Mouse (Mus musculus): Measurements from ENCODE around the gene Zbed5. TPM values are rescaled to one million over a fixed set of nuclear protein-coding genes. Genes with fewer than 3 reads are reported as not detected.

The Zbed5 gene
- polyA plus RNA-seq, 1 experiment from 2014 or later: 3.7 TPM

DNA sequence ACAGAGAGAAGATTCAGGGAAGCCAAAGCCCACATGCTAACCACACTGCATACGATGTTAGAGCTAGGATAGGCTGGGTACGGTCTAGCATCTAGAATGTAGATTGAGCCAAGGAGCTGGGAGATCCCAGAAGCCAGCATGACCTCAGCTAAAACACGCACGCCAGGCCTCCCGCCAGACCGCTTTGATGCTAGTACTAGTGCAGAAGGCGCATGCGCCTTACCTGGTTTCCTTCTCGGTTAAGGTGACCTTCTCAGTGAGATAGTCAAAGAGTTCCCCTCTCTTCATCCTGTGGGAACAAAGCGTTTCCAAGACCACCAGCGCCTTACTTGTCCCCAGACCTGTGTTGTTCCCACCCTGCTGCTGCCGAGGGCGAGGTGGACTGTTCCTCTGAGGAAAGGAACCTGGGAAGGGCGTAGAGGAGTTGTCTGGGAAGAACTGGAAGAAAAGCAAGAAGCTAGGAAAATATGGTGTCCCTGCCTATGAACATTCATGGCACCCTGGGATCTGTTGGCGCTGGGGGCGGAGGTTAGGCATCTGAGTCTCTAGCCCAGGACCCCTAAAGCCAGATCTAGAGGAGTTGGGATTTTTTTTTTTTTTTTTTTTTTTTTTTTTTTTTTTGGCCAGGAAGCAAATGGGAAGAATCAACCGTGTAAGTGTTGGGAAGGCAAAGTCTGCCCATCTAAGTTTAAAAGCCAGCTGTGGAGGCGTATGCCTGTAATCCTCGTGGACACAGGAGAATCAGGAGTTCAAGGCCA lies 26.1 kb upstream of the Zbed5 start:
- ATAC-seq (ENCODE audit: insufficient read depth, low FRiP score): no peak
- no peaks in the 10 kb centered on the region for H3K27me3 ChIP-seq (ENCODE audit: control insufficient read depth, insufficient read depth, low read length)
- 86% methylated on average over 19 of the region's 19 CpGs for WGBS

DNA sequence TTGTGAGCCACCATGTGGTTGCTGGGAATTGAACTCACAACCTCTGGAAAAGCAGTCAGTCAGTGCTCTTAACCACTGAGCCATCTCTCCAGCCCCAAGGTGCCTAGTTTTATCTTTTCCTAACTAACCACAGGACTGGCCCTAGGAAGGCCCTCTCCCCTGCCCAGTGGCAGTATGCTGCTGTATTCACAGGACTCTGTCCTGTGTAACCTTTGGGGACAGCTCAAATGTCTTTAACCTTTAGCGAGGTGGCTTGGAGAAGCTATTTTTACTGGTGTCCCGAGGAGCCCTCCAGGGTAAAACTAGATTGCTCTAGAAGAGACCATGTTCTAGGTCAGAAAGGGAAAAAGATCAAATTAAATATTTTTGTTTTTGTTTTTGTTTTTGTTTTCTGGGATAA lies 24.3 kb upstream of the Zbed5 start:
- no peaks in the 10 kb centered on the region for H3K4me1 ChIP-seq (ENCODE audit: control insufficient read depth, insufficient read depth, low read length)
- H3K4me3 ChIP-seq (replicated peaks; ENCODE audit: low read length): no peak overlapping the region
- WGBS: 80% methylated on average over 2 of the region's 2 CpGs
- no peak for ATAC-seq (ENCODE audit: insufficient read depth, low FRiP score)
- H3K27ac ChIP-seq (ENCODE audit: low read length): no peak overlapping the region
- H3K27me3 ChIP-seq (ENCODE audit: control insufficient read depth, insufficient read depth, low read length): no peaks in the 10 kb centered on the region
- H3K4me2 ChIP-seq (ENCODE audit: low read depth, low read length): no peak overlapping the region
- no peak overlapping the region for H3K9ac ChIP-seq (ENCODE audit: low read length)
- H3K9me3 ChIP-seq (replicated peaks; ENCODE audit: control insufficient read depth, low read length): no peaks in the 10 kb centered on the region
- no peaks in the 10 kb centered on the region for H3K36me3 ChIP-seq (ENCODE audit: control insufficient read depth, insufficient read depth, low read length)

More for the DNA sequence above, 26.1 kb upstream of the Zbed5 start:
- Histone ChIP-seq H3K27ac (ENCODE audit: low read length) (no peak overlapping the region), H3K4me2 (ENCODE audit: low read depth, low read length) (no peak overlapping the region), H3K4me3 (replicated peaks; ENCODE audit: low read length) (no peak overlapping the region), H3K9ac (ENCODE audit: low read length) (no peak overlapping the region), H3K4me1 (ENCODE audit: control insufficient read depth, insufficient read depth, low read length) (no peaks in the 10 kb centered on the region), H3K9me3 (replicated peaks; ENCODE audit: control insufficient read depth, low read length) (no peaks in the 10 kb centered on the region), H3K36me3 (ENCODE audit: control insufficient read depth, insufficient read depth, low read length) (no peaks in the 10 kb centered on the region)

DNA sequence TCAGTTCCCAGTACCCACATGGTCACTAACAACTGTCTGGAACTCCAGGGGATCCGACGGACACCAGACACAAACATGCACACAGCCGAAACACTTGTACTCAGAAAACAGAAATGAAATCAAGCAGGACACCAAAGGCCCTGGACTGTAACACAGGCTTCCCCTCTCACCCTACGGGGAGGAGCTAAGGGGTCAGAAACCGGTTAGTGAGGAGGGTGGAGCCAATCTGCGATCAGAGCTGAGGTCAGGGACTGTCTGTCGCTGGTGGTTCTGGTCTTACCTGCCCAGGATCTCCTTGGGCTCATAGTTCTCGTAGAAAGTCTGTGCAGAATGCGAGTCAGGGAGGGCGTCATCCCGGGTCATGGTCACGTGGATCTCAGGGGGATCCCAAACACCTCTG lies 21.6 kb upstream of the Zbed5 start:
- H3K9ac ChIP-seq (ENCODE audit: low read length): no peak overlapping the region
- WGBS: 80% methylated on average over 12 of the region's 12 CpGs
- ATAC-seq (ENCODE audit: insufficient read depth, low FRiP score): no peak
- H3K4me1 ChIP-seq (ENCODE audit: control insufficient read depth, insufficient read depth, low read length): no peaks in the 10 kb centered on the region
- no peaks in the 10 kb centered on the region for H3K36me3 ChIP-seq (ENCODE audit: control insufficient read depth, insufficient read depth, low read length)
- H3K27me3 ChIP-seq (ENCODE audit: control insufficient read depth, insufficient read depth, low read length): no peaks in the 10 kb centered on the region
- no peaks in the 10 kb centered on the region for H3K9me3 ChIP-seq (replicated peaks; ENCODE audit: control insufficient read depth, low read length)
- no peak overlapping the region for H3K27ac ChIP-seq (ENCODE audit: low read length)
- no peak overlapping the region for H3K4me2 ChIP-seq (ENCODE audit: low read depth, low read length)
- no peak overlapping the region for H3K4me3 ChIP-seq (replicated peaks; ENCODE audit: low read length)

DNA sequence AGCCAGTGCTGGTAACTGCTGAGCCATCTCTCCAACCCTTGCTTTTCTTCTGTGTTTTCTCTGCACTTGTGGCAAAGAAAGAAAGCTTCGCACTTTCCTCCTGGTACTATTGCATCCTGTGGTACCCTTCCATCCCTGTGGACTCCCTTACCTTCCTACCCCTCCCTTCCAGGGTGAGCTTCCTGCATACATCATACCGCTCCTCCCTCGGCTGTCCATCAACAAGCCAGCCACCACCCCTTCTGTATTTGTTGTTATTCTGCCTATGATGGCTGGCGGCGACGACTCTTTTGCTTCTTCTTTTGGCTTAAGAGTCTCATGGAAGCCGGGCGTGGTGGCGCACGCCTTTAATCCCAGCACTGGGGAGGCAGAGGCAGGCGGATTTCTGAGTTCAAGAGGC lies 20.4 kb upstream of the Zbed5 start:
- no peaks in the 10 kb centered on the region for H3K9me3 ChIP-seq (replicated peaks; ENCODE audit: control insufficient read depth, low read length)
- no peaks in the 10 kb centered on the region for H3K27me3 ChIP-seq (ENCODE audit: control insufficient read depth, insufficient read depth, low read length)
- no peak for ATAC-seq (ENCODE audit: insufficient read depth, low FRiP score)
- no peaks in the 10 kb centered on the region for H3K4me1 ChIP-seq (ENCODE audit: control insufficient read depth, insufficient read depth, low read length)
- H3K9ac ChIP-seq (ENCODE audit: low read length): no peak overlapping the region
- H3K4me3 ChIP-seq (replicated peaks; ENCODE audit: low read length): no peak overlapping the region
- 69% methylated on average over 11 of the region's 11 CpGs for WGBS
- no peak overlapping the region for H3K27ac ChIP-seq (ENCODE audit: low read length)
- H3K36me3 ChIP-seq (ENCODE audit: control insufficient read depth, insufficient read depth, low read length): 0 out of 2 replicates have a peak, but pooled peaks cover under 1% of the 10 kb centered on the region
- no peak overlapping the region for H3K4me2 ChIP-seq (ENCODE audit: low read depth, low read length)

DNA sequence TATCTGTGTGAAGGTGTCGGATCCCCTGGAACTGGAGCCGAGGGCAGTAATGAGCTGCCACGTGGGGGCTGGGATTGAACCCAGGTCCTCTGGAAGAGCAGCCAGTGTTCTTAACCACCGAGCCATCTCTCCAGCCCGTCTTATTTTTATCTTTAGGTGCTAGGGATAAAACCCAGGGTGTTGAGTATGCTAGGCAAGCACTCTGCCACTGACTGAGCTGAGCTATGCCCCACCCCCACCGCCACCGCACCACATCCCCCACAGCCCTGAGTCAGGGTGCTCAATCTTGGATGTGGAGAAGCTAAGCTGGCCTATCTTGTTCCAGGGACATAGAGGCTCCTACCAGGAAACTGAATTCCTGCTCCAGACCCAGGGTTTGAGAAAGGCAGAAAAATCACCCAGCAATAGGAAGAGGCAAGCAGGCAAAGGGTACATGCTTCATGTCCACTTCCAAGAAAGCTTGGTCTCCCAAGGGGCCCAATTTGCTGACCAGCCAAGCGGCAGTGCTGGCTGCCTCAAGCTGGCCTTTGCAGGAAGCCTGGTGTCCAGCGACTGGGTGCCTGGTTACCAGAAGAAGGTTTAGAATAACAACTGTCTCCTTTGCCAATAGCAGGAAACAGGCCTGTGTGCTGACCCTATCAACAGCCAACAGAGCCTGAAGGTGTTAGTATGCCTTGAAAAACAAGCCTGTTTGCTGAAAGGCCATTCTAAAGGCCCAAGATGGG lies 17.6 kb upstream of the Zbed5 start:
- H3K4me3 ChIP-seq (replicated peaks; ENCODE audit: low read length): no peak overlapping the region
- H3K9me3 ChIP-seq (replicated peaks; ENCODE audit: control insufficient read depth, low read length): no peaks in the 10 kb centered on the region
- H3K27me3 ChIP-seq (ENCODE audit: control insufficient read depth, insufficient read depth, low read length): no peaks in the 10 kb centered on the region
- no peaks in the 10 kb centered on the region for H3K4me1 ChIP-seq (ENCODE audit: control insufficient read depth, insufficient read depth, low read length)
- H3K4me2 ChIP-seq (ENCODE audit: low read depth, low read length): no peak overlapping the region
- no peak for ATAC-seq (ENCODE audit: insufficient read depth, low FRiP score)
- H3K9ac ChIP-seq (ENCODE audit: low read length): no peak overlapping the region
- peaks cover 9% of the 10 kb centered on the region; the same call in 1 of the 2 replicates for H3K36me3 ChIP-seq (ENCODE audit: control insufficient read depth, insufficient read depth, low read length)
- WGBS: 67% methylated on average over 9 of the region's 9 CpGs
- H3K27ac ChIP-seq (ENCODE audit: low read length): no peak overlapping the region

DNA sequence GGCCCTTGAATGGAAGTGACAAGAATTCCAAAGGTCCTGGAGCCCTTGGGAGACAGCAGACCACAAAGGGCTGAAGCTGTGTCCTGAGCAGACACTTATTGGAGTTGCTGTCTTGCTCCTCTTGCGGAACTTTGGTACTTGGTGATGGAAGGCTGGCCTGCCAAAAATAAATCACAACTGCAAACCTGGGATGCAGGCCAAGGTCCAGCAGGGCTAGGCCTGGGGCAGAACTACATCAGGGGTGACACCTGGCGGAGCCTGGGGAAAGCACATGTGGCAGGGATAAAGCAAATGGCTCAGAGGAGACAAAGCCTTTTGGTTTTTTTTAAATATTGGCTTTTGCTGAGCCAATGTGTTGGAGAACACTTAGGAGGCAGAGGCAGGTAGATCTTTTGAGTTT lies 16.6 kb upstream of the Zbed5 start:
- Histone ChIP-seq H3K9me3 (replicated peaks; ENCODE audit: control insufficient read depth, low read length) (no peaks in the 10 kb centered on the region), H3K36me3 (ENCODE audit: control insufficient read depth, insufficient read depth, low read length) (peaks cover 13% of the 10 kb centered on the region; the same call in 1 of the 2 replicates), H3K4me1 (ENCODE audit: control insufficient read depth, insufficient read depth, low read length) (no peaks in the 10 kb centered on the region), H3K9ac (ENCODE audit: low read length) (no peak overlapping the region), H3K27ac (ENCODE audit: low read length) (no peak overlapping the region), H3K27me3 (ENCODE audit: control insufficient read depth, insufficient read depth, low read length) (no peaks in the 10 kb centered on the region), H3K4me3 (replicated peaks; ENCODE audit: low read length) (no peak overlapping the region), H3K4me2 (ENCODE audit: low read depth, low read length) (no peak overlapping the region)
- ATAC-seq (ENCODE audit: insufficient read depth, low FRiP score): no peak
- WGBS: 52% methylated on average over 2 of the region's 2 CpGs

DNA sequence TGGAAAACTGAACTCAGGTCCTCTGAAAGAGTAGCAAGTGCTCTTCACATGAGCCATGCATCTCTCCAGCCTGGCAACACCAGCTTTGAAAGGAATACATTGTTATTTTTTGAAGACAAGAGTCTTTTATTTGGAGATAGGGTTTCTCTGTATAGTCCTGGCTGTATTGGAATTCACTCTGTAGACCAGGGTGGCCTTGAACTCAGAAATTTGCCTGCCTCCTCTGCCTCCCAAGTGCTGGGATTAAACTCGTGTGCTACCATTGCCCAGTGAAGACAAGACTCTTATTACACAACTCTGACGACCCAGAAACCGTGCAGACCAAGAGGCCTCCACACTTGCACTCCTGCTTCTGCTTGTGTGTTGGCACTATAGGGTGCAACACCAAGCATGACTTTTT lies 15.6 kb upstream of the Zbed5 start:
- 69% methylated on average over 3 of the region's 3 CpGs for WGBS
- Histone ChIP-seq H3K9ac (ENCODE audit: low read length) (no peak overlapping the region), H3K4me3 (replicated peaks; ENCODE audit: low read length) (no peak overlapping the region), H3K4me2 (ENCODE audit: low read depth, low read length) (no peak overlapping the region), H3K36me3 (ENCODE audit: control insufficient read depth, insufficient read depth, low read length) (peaks cover 18% of the 10 kb centered on the region; the same call in 1 of the 2 replicates), H3K27me3 (ENCODE audit: control insufficient read depth, insufficient read depth, low read length) (no peaks in the 10 kb centered on the region), H3K9me3 (replicated peaks; ENCODE audit: control insufficient read depth, low read length) (no peaks in the 10 kb centered on the region), H3K27ac (ENCODE audit: low read length) (no peak overlapping the region), H3K4me1 (ENCODE audit: control insufficient read depth, insufficient read depth, low read length) (no peaks in the 10 kb centered on the region)
- no peak for ATAC-seq (ENCODE audit: insufficient read depth, low FRiP score)

DNA sequence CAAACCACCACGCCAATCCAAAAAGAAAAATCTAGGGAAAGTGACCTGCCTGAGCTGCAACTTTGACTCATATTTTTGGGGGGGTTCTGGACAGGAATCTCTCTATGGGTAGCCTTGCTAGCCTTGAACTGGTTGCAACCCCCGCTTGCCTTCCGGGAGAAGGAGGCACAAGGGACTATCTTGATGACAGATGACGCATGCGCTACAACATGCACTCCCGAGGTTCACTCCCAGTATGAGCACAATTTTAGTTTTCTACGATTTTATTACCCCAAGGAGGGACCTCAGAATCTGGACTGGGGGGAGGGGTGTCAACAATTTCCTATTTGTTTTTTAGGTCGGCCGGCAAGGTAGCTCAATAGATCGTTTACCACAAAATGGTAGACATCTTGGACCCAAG lies 9.3 kb upstream of the Zbed5 start:
- 0 out of 2 replicates have a peak overlapping the region, but pooled peaks have one; percentile 97 for H3K27ac ChIP-seq (ENCODE audit: low read length)

More for the DNA sequence above, 9.3 kb upstream of the Zbed5 start:
- Histone ChIP-seq H3K9me3 (replicated peaks; ENCODE audit: control insufficient read depth, low read length) (no peaks in the 10 kb centered on the region), H3K36me3 (ENCODE audit: control insufficient read depth, insufficient read depth, low read length) (peaks cover 14% of the 10 kb centered on the region; the same call in 1 of the 2 replicates), H3K4me2 (ENCODE audit: low read depth, low read length) (peak overlapping the region; percentile 92), H3K9ac (ENCODE audit: low read length) (peak overlapping the region; percentile 87), H3K4me1 (ENCODE audit: control insufficient read depth, insufficient read depth, low read length) (peaks cover 9% of the 10 kb centered on the region; the same call in 1 of the 2 replicates), H3K27me3 (ENCODE audit: control insufficient read depth, insufficient read depth, low read length) (no peaks in the 10 kb centered on the region), H3K4me3 (replicated peaks; ENCODE audit: low read length) (peak overlapping the region; percentile 85)
- 31% methylated on average over 10 of the region's 10 CpGs for WGBS
- no peak for ATAC-seq (ENCODE audit: insufficient read depth, low FRiP score)
